11 mouse cellular contexts compared by ENCODE assay signal in the genomic region with DNA sequence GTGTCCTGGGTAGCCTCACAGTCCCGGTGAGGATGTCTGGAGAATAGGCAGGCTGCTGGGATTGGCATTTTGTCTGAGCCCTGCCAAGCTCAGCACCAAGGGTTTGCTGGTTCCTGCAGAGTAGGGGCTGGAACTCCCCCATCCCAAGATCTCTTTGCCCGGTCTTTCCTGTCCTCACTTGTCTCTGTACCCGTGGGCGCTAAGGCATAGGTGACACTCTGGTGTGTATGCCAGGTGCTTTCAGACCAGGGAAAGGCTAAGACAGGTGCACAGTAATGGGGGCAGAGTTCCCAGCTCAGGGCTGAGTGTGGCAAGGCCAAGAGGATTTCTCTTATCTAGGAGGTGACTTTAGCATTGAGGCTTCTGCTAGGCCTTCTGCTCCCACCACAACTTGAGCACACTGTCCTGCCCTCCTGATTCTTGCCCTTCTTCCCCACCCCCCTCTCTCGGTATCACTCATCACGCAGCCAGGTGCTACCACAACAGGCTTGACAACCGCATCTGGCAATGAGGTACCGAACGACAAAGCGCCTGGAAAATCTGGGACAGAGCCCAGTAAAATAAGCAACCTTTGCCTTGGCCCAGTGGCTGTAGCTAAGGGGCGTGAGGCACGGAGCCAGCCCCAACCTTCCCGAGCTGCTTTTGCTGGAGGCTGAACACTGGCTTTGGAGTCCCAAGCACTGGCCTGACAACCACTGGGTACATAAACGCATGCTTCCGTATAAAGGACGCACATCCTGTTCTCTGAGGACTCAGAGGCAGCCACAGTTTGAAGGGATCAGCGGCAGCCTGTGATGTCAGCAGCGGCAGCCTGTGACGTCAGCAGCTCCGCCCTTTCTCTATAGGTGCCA. TPM values are rescaled to one million over a fixed set of nuclear protein-coding genes. Genes with fewer than 3 reads are reported as not detected.
DNase-seq lines count a peak whose midpoint lies in the region; ATAC-seq and TF ChIP-seq lines count a peak whose summit lies in the region.
"Had no signal": no experiment of that assay in that cellular context is flagged by ENCODE, and none has a peak within 500 bp of the region (broad histone marks: within the 10 kb centered on the region; RNA-seq: fewer than 3 reads in every experiment).

No protein-coding gene starts in this region.

- peaks cover 3% of the 10 kb centered on the region for H3K36me3 ChIP-seq in lung, embryonic 16.5 days (ENCODE audit: control insufficient read depth, insufficient read depth, low read length)
- H3K36me3 ChIP-seq in kidney, embryonic 16.5 days (ENCODE audit: insufficient read depth, low read length) = peaks cover 9% of the 10 kb centered on the region
- H3K36me3 ChIP-seq in stomach, embryonic 15.5 days = peaks cover 10% of the 10 kb centered on the region
- H3K36me3 ChIP-seq in hindbrain, postnatal 0 days (ENCODE audit: insufficient read depth, low read length) = no peaks in the 10 kb centered on the region
- H3K36me3 ChIP-seq: embryonic facial prominence, embryonic 15.5 days had no signal

- no peak for DNase-seq in lung, postnatal 10 days
- DNase-seq in gonadal fat pad, adult 2 months (ENCODE audit: low read depth) = peak; percentile 97
- DNase-seq in hindbrain, postnatal 0 days (ENCODE audit: low spot score) = no peak
- no peak for DNase-seq in natural killer cell, adult 2 months (ENCODE audit: low spot score in 2 of 2)
- DNase-seq: cerebellum, adult 2 months; layer of hippocampus, postnatal 36 days; right cerebral cortex, postnatal 25 days had no signal

- H3K9me3 ChIP-seq in lung, embryonic 16.5 days (ENCODE audit: control insufficient read depth, low read length) = no peaks in the 10 kb centered on the region
- no peaks in the 10 kb centered on the region for H3K9me3 ChIP-seq in kidney, embryonic 16.5 days (ENCODE audit: low read length)
- no peaks in the 10 kb centered on the region for H3K9me3 ChIP-seq in stomach, embryonic 15.5 days
- H3K9me3 ChIP-seq in hindbrain, postnatal 0 days (ENCODE audit: low read length) = no peaks in the 10 kb centered on the region
- H3K9me3 ChIP-seq: embryonic facial prominence, embryonic 15.5 days had no signal

- H3K4me3 ChIP-seq in lung, embryonic 16.5 days (ENCODE audit: low read length) = no peak overlapping the region
- H3K4me3 ChIP-seq in kidney, embryonic 16.5 days (ENCODE audit: low read length) = peak overlapping the region; percentile 47
- H3K4me3 ChIP-seq in stomach, embryonic 15.5 days (replicated peaks) = 0 out of 2 replicates have a peak overlapping the region, but pooled peaks have one; percentile 8
- H3K4me3 ChIP-seq in hindbrain, postnatal 0 days (ENCODE audit: low read length) = no peak overlapping the region
- H3K4me3 ChIP-seq: embryonic facial prominence, embryonic 15.5 days had no signal

- H3K27ac ChIP-seq in lung, embryonic 16.5 days (ENCODE audit: low read length) = no peak overlapping the region
- peak overlapping the region; percentile 57; the same call in 1 of the 2 replicates for H3K27ac ChIP-seq in kidney, embryonic 16.5 days (ENCODE audit: low read length)
- no peak overlapping the region; the same call in 1 of the 2 replicates for H3K27ac ChIP-seq in stomach, embryonic 15.5 days
- no peak overlapping the region for H3K27ac ChIP-seq in hindbrain, postnatal 0 days
- H3K27ac ChIP-seq: embryonic facial prominence, embryonic 15.5 days had no signal

- no peak overlapping the region for H3K4me2 ChIP-seq in lung, embryonic 16.5 days (ENCODE audit: low read depth, low read length)
- H3K4me2 ChIP-seq in kidney, embryonic 16.5 days (replicated peaks; ENCODE audit: low read depth, low read length) = peak overlapping the region; percentile 55
- H3K4me2 ChIP-seq in stomach, embryonic 15.5 days = peak overlapping the region; percentile 49
- no peak overlapping the region for H3K4me2 ChIP-seq in hindbrain, postnatal 0 days (ENCODE audit: low read depth, low read length)
- H3K4me2 ChIP-seq: embryonic facial prominence, embryonic 15.5 days had no signal

- ATAC-seq in lung, embryonic 16.5 days (ENCODE audit: low read depth) = no peak
- ATAC-seq in kidney, embryonic 16.5 days (ENCODE audit: low FRiP score, low TSS enrichment) = no peak
- no peak for ATAC-seq in stomach, embryonic 15.5 days (ENCODE audit: insufficient read depth, low FRiP score, low read depth)
- no peak for ATAC-seq in hindbrain, postnatal 0 days

- 0 out of 2 replicates have a peak overlapping the region, but pooled peaks have one; percentile 29 for H3K9ac ChIP-seq in lung, embryonic 16.5 days (ENCODE audit: low read length)
- no peak overlapping the region; the same call in 1 of the 2 replicates for H3K9ac ChIP-seq in kidney, embryonic 16.5 days (replicated peaks; ENCODE audit: low read length)
- no peak overlapping the region for H3K9ac ChIP-seq in stomach, embryonic 15.5 days
- H3K9ac ChIP-seq in hindbrain, postnatal 0 days (replicated peaks; ENCODE audit: low read length) = no peak overlapping the region
- H3K9ac ChIP-seq: embryonic facial prominence, embryonic 15.5 days had no signal

- 49% methylated on average over 20 of the region's 20 CpGs for WGBS in lung, embryonic 16.5 days
- WGBS in kidney, embryonic 16.5 days = 79% methylated on average over 20 of the region's 20 CpGs
- whole genome bisulfite sequencing in stomach, embryonic 15.5 days = 72% methylated on average over 20 of the region's 20 CpGs
- 70% methylated on average over 20 of the region's 20 CpGs for WGBS in hindbrain, postnatal 0 days

- H3K27me3 ChIP-seq in lung, embryonic 16.5 days (ENCODE audit: control insufficient read depth, insufficient read depth, low read depth, low read length) = peaks cover 8% of the 10 kb centered on the region
- 0 out of 2 replicates have a peak, but pooled peaks cover 4% of the 10 kb centered on the region for H3K27me3 ChIP-seq in kidney, embryonic 16.5 days (ENCODE audit: insufficient read depth, low read length)
- H3K27me3 ChIP-seq in stomach, embryonic 15.5 days (replicated peaks) = peaks cover 4% of the 10 kb centered on the region; the same call in 1 of the 2 replicates
- peaks cover 16% of the 10 kb centered on the region; the same call in 1 of the 2 replicates for H3K27me3 ChIP-seq in hindbrain, postnatal 0 days (ENCODE audit: insufficient read depth, low read length)

- TF ChIP-seq CTCF in hindbrain, postnatal 0 days (IDR thresholded peaks at IDR 0.05; ENCODE audit: low read depth) = no peak

- peaks cover 12% of the 10 kb centered on the region for H3K4me1 ChIP-seq in lung, embryonic 16.5 days (replicated peaks; ENCODE audit: control insufficient read depth, insufficient read depth, low read length)
- peaks cover 14% of the 10 kb centered on the region for H3K4me1 ChIP-seq in kidney, embryonic 16.5 days (ENCODE audit: insufficient read depth, low read length)
- H3K4me1 ChIP-seq in stomach, embryonic 15.5 days = peaks cover 10% of the 10 kb centered on the region
- no peaks in the 10 kb centered on the region for H3K4me1 ChIP-seq in hindbrain, postnatal 0 days (ENCODE audit: insufficient read depth, low read length)

RNA-seq across cellular contexts. Expression of a gene that starts 4.0 kb away (rescaled TPM):
- polyA plus RNA-seq in lung, embryonic 16.5 days (2015; fragmentation: Nextera tagmentation; extraction: Ambion mirVana) = 45.6 and 47.6 TPM in 2 replicates
- 54.7 and 54.8 TPM in 2 replicates for polyA plus RNA-seq in gonadal fat pad, adult 2 months (2012; rRNA removed)
- polyA plus RNA-seq in kidney, embryonic 16.5 days (2015; fragmentation: Nextera tagmentation; extraction: Ambion mirVana) = 86.2 and 87.7 TPM in 2 replicates
- 44.7 and 56.1 TPM in 2 replicates for polyA plus RNA-seq in stomach, embryonic 15.5 days (2015; fragmentation: Nextera tagmentation; extraction: Ambion mirVana)
- 1.5 and 2.7 TPM in 2 replicates for total RNA-seq in hindbrain, postnatal 0 days (2014; rRNA removed)
- 1.7 and 2.0 TPM in 2 replicates for polyA plus RNA-seq in hindbrain, postnatal 0 days (2015; fragmentation: Nextera tagmentation; extraction: Ambion mirVana)

RNA-seq across cellular contexts. Expression of a gene that starts 11.4 kb away (rescaled TPM):
- polyA plus RNA-seq in lung, embryonic 16.5 days (2015; fragmentation: Nextera tagmentation; extraction: Ambion mirVana) = 87.5 and 97.5 TPM in 2 replicates
- polyA plus RNA-seq in gonadal fat pad, adult 2 months (2012; rRNA removed) = 217 and 228 TPM in 2 replicates
- 108 and 113 TPM in 2 replicates for polyA plus RNA-seq in kidney, embryonic 16.5 days (2015; fragmentation: Nextera tagmentation; extraction: Ambion mirVana)
- 137 and 142 TPM in 2 replicates for polyA plus RNA-seq in stomach, embryonic 15.5 days (2015; fragmentation: Nextera tagmentation; extraction: Ambion mirVana)
- total RNA-seq in hindbrain, postnatal 0 days (2014; rRNA removed) = 70.0 and 73.9 TPM in 2 replicates
- polyA plus RNA-seq in hindbrain, postnatal 0 days (2015; fragmentation: Nextera tagmentation; extraction: Ambion mirVana) = 259 and 264 TPM in 2 replicates

RNA-seq across cellular contexts. Expression of a gene that starts 37.9 kb away (rescaled TPM):
- polyA plus RNA-seq in lung, embryonic 16.5 days (2015; fragmentation: Nextera tagmentation; extraction: Ambion mirVana) = 39.3 and 41.4 TPM in 2 replicates
- 33.8 and 35.3 TPM in 2 replicates for polyA plus RNA-seq in gonadal fat pad, adult 2 months (2012; rRNA removed)
- 54.9 and 57.7 TPM in 2 replicates for polyA plus RNA-seq in kidney, embryonic 16.5 days (2015; fragmentation: Nextera tagmentation; extraction: Ambion mirVana)
- polyA plus RNA-seq in stomach, embryonic 15.5 days (2015; fragmentation: Nextera tagmentation; extraction: Ambion mirVana) = 40.6 and 42.4 TPM in 2 replicates
- total RNA-seq in hindbrain, postnatal 0 days (2014; rRNA removed) = 8.0 and 11.7 TPM in 2 replicates
- 4.9 and 5.1 TPM in 2 replicates for polyA plus RNA-seq in hindbrain, postnatal 0 days (2015; fragmentation: Nextera tagmentation; extraction: Ambion mirVana)

RNA-seq across cellular contexts. Expression of a gene that starts 49.9 kb away (rescaled TPM):
- 15.0 and 16.2 TPM in 2 replicates for polyA plus RNA-seq in lung, embryonic 16.5 days (2015; fragmentation: Nextera tagmentation; extraction: Ambion mirVana)
- polyA plus RNA-seq in gonadal fat pad, adult 2 months (2012; rRNA removed) = 29.5 and 30.4 TPM in 2 replicates
- polyA plus RNA-seq in kidney, embryonic 16.5 days (2015; fragmentation: Nextera tagmentation; extraction: Ambion mirVana) = 17.6 and 22.3 TPM in 2 replicates
- 13.0 and 15.7 TPM in 2 replicates for polyA plus RNA-seq in stomach, embryonic 15.5 days (2015; fragmentation: Nextera tagmentation; extraction: Ambion mirVana)
- total RNA-seq in hindbrain, postnatal 0 days (2014; rRNA removed) = 10.6 and 12.0 TPM in 2 replicates
- 7.8 and 9.2 TPM in 2 replicates for polyA plus RNA-seq in hindbrain, postnatal 0 days (2015; fragmentation: Nextera tagmentation; extraction: Ambion mirVana)

Comparison
In these comparisons a context has a peak if more than half of its experiments do, and no peak if none do; other contexts are left out.
1. H3K4me2 ChIP-seq: peak in kidney, embryonic 16.5 days (single experiment) and stomach, embryonic 15.5 days (single experiment); none in lung, embryonic 16.5 days (single experiment) and hindbrain, postnatal 0 days (single experiment).
2. H3K4me3 ChIP-seq: peak in kidney, embryonic 16.5 days (single experiment) and stomach, embryonic 15.5 days (single experiment); none in lung, embryonic 16.5 days (single experiment) and hindbrain, postnatal 0 days (single experiment).
3. RNA of a gene that starts 4.0 kb away (polyA plus RNA-seq): 86.2 to 87.7 TPM in kidney, embryonic 16.5 days, 54.7 to 54.8 TPM in gonadal fat pad, adult 2 months, 45.6 to 47.6 TPM in lung, embryonic 16.5 days and 44.7 to 56.1 TPM in stomach, embryonic 15.5 days; 1.7 to 2.0 TPM in hindbrain, postnatal 0 days; every median in the first group is over 10 times any median in the second.